Mouse (Mus musculus) stomach, embryonic 16.5 days (tissue): Measurements from ENCODE around the gene Gprin1. TPM values are rescaled to one million over a fixed set of nuclear protein-coding genes. Genes with fewer than 3 reads are reported as not detected.

Experiments
- ATAC-seq: fragments of 200-750 bp; cut with Nextera tagmentation; 2 replicates; pipeline ENCODE4 v1.8.0; 2017; ENCODE audit warnings: moderate number of reproducible peaks, moderate TSS enrichment; ENCODE audit not compliant: insufficient read depth, low FRiP score
- H3K27ac ChIP-seq: fragments of 300-500 bp; sonication (generic); 2 replicates; pipeline ENCODE4 v1.5.1; 2014; ENCODE audit warnings: low read length
- H3K27me3 ChIP-seq: fragments of 300-500 bp; sonication (generic); 2 replicates; pipeline ENCODE4 v1.6.1; 2014; ENCODE audit warnings: low read length, control low read depth, mixed read lengths; ENCODE audit not compliant: control insufficient read depth, insufficient read depth
- H3K36me3 ChIP-seq: fragments of 300-500 bp; sonication (generic); 2 replicates; pipeline ENCODE4 v1.6.1; 2014; ENCODE audit warnings: low read length; ENCODE audit not compliant: control insufficient read depth, insufficient read depth
- H3K4me1 ChIP-seq: fragments of 300-500 bp; sonication (generic); 2 replicates; pipeline ENCODE4 v1.6.1; 2014; ENCODE audit warnings: low read length, control low read depth, mixed read lengths; ENCODE audit not compliant: control insufficient read depth, insufficient read depth
- H3K4me2 ChIP-seq: fragments of 300-500 bp; sonication (generic); 2 replicates; pipeline ENCODE4 v1.6.1; 2014; ENCODE audit warnings: low read depth, low read length, mixed read lengths
- H3K4me3 ChIP-seq: fragments of 300-500 bp; sonication (generic); replicated peaks from 2 replicates; pipeline ENCODE4 v1.5.1; 2014; ENCODE audit warnings: mild to moderate bottlenecking, low read length
- H3K9ac ChIP-seq: fragments of 300-500 bp; sonication (generic); 2 replicates; pipeline ENCODE4 v1.6.1; 2014; ENCODE audit warnings: low read length
- H3K9me3 ChIP-seq: fragments of 300-500 bp; sonication (generic); replicated peaks from 2 replicates; pipeline ENCODE4 v1.6.1; 2016; ENCODE audit warnings: low read length, control low read depth; ENCODE audit not compliant: control insufficient read depth
- WGBS: fragments of 180-500 bp; shearing (Covaris S2); extraction: QIAGEN DNeasy Blood & Tissue Kit; methylation state at CpG from one replicate; pipeline ENCODE4 v1.1.7; 2014; 5-methylcytosine and 5-hydroxymethylcytosine counted together
- polyA plus RNA-seq: library from polyadenylated mRNA; unstranded; fragments of >200 nt; fragmentation: Nextera tagmentation; extraction: Ambion mirVana; gene quantifications from 2 replicates; pipeline ENCODE4 v1.2.1, GENCODE M21; 2015

Gene Gprin1
- polyA plus RNA-seq, 1 experiment from 2014 or later, result 0.19 TPM

DNA sequence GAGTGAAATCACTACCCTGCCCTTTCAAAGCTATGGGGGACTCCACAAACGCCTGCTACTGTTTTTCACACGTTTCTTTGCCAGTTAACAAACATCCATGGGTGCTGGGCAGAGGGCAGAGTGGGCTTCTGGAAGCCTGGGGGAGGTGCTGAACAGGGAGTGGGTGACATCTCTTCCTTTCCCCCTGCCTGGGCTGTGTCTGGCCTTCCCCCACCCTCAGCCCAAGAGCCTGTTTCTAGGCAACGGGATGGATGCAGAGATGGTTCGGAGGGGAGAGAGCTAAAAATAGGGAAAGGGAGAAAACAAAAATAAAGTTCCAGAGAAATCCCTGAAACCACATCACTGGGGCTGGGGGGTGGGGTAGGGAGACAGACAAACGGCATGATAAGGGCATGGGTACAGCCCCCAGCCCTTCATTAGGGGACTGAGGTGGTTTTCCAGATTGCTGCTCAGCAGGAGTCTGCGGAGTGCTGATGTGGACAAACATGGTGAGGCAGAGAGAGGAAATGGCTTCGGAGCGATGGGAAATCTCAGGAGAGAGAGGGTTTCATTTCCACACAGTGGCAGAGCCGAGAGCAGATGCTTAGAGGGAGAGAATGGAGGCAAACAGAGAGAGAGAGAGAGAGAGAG lies 5.6 kb upstream of the Gprin1 start:
- no peak overlapping the region for H3K4me3 ChIP-seq
- no peaks in the 10 kb centered on the region for H3K4me1 ChIP-seq
- no peaks in the 10 kb centered on the region for H3K36me3 ChIP-seq
- WGBS, result 28% methylated on average over 9 of the region's 9 CpGs
- no peak overlapping the region for H3K4me2 ChIP-seq
- no peak for ATAC-seq
- peaks cover 18% of the 10 kb centered on the region for H3K27me3 ChIP-seq
- no peak overlapping the region for H3K9ac ChIP-seq
- H3K27ac ChIP-seq, result no peak overlapping the region
- H3K9me3 ChIP-seq, result no peaks in the 10 kb centered on the region

GRCm38 (mm10) chr13:54754169-54755080 lies 4.8 kb upstream of the Gprin1 start:
- Histone ChIP-seq H3K4me3 (no peak overlapping the region), H3K27ac (no peak overlapping the region), H3K4me1 (0 out of 2 replicates have a peak, but pooled peaks cover 4% of the 10 kb centered on the region), H3K36me3 (no peaks in the 10 kb centered on the region), H3K9me3 (no peaks in the 10 kb centered on the region), H3K9ac (no peak overlapping the region), H3K27me3 (peaks cover 22% of the 10 kb centered on the region), H3K4me2 (no peak overlapping the region)
- ATAC-seq, result no peak
- 39% methylated on average over 12 of the region's 12 CpGs for WGBS

- Histone ChIP-seq H3K9me3 (no peaks in the 10 kb centered on the region), H3K27ac (no peak overlapping the region), H3K4me3 (no peak overlapping the region), H3K4me2 (no peak overlapping the region), H3K9ac (no peak overlapping the region), H3K27me3 (peaks cover 18% of the 10 kb centered on the region), H3K4me1 (0 out of 2 replicates have a peak, but pooled peaks cover 4% of the 10 kb centered on the region), H3K36me3 (no peaks in the 10 kb centered on the region)
- no peak for ATAC-seq
- 65% methylated on average over 6 of the region's 6 CpGs for WGBS
These were observed 4.1 kb upstream of the Gprin1 start for GRCm38 (mm10) chr13:54753733-54754132.

GRCm38 (mm10) chr13:54752656-54753055 lies 3.0 kb upstream of the Gprin1 start:
- no peak for ATAC-seq
- peaks cover 28% of the 10 kb centered on the region for H3K27me3 ChIP-seq
- no peaks in the 10 kb centered on the region for H3K36me3 ChIP-seq
- no peak overlapping the region for H3K4me3 ChIP-seq
- no peak overlapping the region for H3K27ac ChIP-seq
- no peaks in the 10 kb centered on the region for H3K9me3 ChIP-seq
- no peak overlapping the region for H3K4me2 ChIP-seq
- H3K9ac ChIP-seq, result no peak overlapping the region
- 0 out of 2 replicates have a peak, but pooled peaks cover 4% of the 10 kb centered on the region for H3K4me1 ChIP-seq
- WGBS, result 59% methylated on average over 10 of the region's 10 CpGs

GRCm38 (mm10) chr13:54750699-54751098 lies 1.0 kb upstream of the Gprin1 start:
- no peak overlapping the region for H3K9ac ChIP-seq
- ATAC-seq, result no peak
- H3K4me2 ChIP-seq, result no peak overlapping the region
- H3K4me1 ChIP-seq, result 0 out of 2 replicates have a peak, but pooled peaks cover 4% of the 10 kb centered on the region
- no peak overlapping the region for H3K27ac ChIP-seq
- H3K36me3 ChIP-seq, result no peaks in the 10 kb centered on the region
- H3K4me3 ChIP-seq, result no peak overlapping the region
- H3K9me3 ChIP-seq, result no peaks in the 10 kb centered on the region
- WGBS, result 2% methylated on average over 8 of the region's 8 CpGs
- H3K27me3 ChIP-seq, result peaks cover 24% of the 10 kb centered on the region

GRCm38 (mm10) chr13:54749061-54749863 lies 412 bp downstream of the Gprin1 start:
- Histone ChIP-seq H3K9me3 (no peaks in the 10 kb centered on the region), H3K36me3 (no peaks in the 10 kb centered on the region), H3K9ac (peak overlapping the region; percentile 31), H3K4me3 (peak overlapping the region; percentile 56), H3K4me1 (0 out of 2 replicates have a peak, but pooled peaks cover 4% of the 10 kb centered on the region), H3K27ac (no peak overlapping the region), H3K4me2 (peak overlapping the region; percentile 92), H3K27me3 (peaks cover 24% of the 10 kb centered on the region)
- peak; percentile 87; the same call in 1 of the 2 replicates for ATAC-seq
- 2% methylated on average over 55 of the region's 100 CpGs for WGBS

DNA sequence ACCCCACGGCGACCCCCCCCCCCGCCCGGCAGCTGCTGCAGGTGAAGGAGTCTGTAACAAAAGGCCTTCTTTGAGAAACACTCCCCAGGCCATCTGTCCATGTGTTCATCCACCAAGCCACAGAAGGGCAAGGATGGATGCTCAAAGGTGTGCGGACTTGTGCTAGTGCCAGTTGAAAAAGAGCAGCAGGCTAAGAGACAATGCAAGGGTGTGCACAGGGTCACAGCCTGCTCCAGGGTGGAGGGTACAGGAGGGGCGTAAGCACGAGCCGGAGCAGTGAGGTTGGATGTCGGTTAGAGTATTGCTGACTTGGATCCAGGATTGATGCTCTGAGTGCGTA lies 983 bp downstream of the Gprin1 start:
- no peaks in the 10 kb centered on the region for H3K36me3 ChIP-seq
- no peak overlapping the region for H3K27ac ChIP-seq
- no peak overlapping the region for H3K4me3 ChIP-seq
- no peaks in the 10 kb centered on the region for H3K9me3 ChIP-seq
- 0 out of 2 replicates have a peak, but pooled peaks have one; percentile 4 for ATAC-seq
- H3K4me2 ChIP-seq, result peak overlapping the region; percentile 92
- WGBS, result 43% methylated on average over 10 of the region's 10 CpGs
- H3K4me1 ChIP-seq, result 0 out of 2 replicates have a peak, but pooled peaks cover 4% of the 10 kb centered on the region
- no peak overlapping the region for H3K9ac ChIP-seq
- peaks cover 24% of the 10 kb centered on the region for H3K27me3 ChIP-seq

- Histone ChIP-seq H3K4me1 (0 out of 2 replicates have a peak, but pooled peaks cover 4% of the 10 kb centered on the region), H3K9me3 (no peaks in the 10 kb centered on the region), H3K4me2 (no peak overlapping the region), H3K9ac (no peak overlapping the region), H3K36me3 (no peaks in the 10 kb centered on the region), H3K4me3 (no peak overlapping the region), H3K27ac (no peak overlapping the region), H3K27me3 (peaks cover 24% of the 10 kb centered on the region)
- 78% methylated on average over 8 of the region's 8 CpGs for WGBS
- no peak for ATAC-seq
These were observed 1.5 kb downstream of the Gprin1 start for GRCm38 (mm10) chr13:54748190-54748589.
